In the genomic region with DNA sequence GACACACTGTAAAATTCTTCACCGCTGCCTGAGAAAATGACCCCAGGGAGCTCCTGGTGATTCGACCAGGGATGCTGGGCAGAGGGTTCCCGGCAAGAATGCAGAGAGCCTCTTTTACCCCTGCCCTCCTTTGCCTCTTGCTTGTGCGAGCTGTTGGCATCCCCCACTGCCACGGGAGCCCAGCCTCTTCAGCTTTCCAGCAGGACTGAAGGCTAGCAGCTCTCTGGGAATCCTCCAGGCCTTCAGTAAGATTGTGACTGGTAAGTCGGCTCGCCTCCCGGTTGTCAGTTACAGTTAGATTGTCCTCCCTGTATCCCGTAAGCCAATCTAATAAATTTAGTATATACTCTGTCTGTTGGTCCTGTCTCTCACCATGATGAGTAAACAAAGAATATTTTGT, we compare ENCODE assay signal across 20 mouse cellular contexts. TPM values are rescaled to one million over a fixed set of nuclear protein-coding genes. Genes with fewer than 3 reads are reported as not detected.
"Had no signal": no experiment of that assay in that cellular context is flagged by ENCODE, and none has a peak within 500 bp of the region (broad histone marks: within the 10 kb centered on the region; RNA-seq: fewer than 3 reads in every experiment).

No protein-coding gene starts in this region.

- H3K36me3 ChIP-seq: kidney, embryonic 15.5 days; limb, embryonic 15.5 days; lung, embryonic 15.5 days; stomach, embryonic 15.5 days had no signal

- H3K4me2 ChIP-seq: kidney, embryonic 15.5 days; limb, embryonic 15.5 days; liver, embryonic 11.5 days; lung, embryonic 15.5 days; midbrain, embryonic 11.5 days; stomach, embryonic 15.5 days had no signal

- H3K9me3 ChIP-seq: kidney, embryonic 15.5 days; limb, embryonic 15.5 days; stomach, embryonic 15.5 days had no signal

- DNase-seq: kidney, adult 11 months; kidney, adult 8-10 months; kidney, postnatal 10 days; kidney, postnatal 36 days; liver, postnatal 0 days; lung, postnatal 10 days; lung, postnatal 4 days; midbrain, embryonic 14.5 days; right cerebral cortex, postnatal 25 days; spleen, adult 18-20 months; thymus, postnatal 36 days had no signal

- H3K9ac ChIP-seq: kidney, embryonic 15.5 days; limb, embryonic 15.5 days; liver, embryonic 14.5 days; liver, postnatal 0 days; lung, embryonic 15.5 days; stomach, embryonic 15.5 days had no signal

- H3K4me1 ChIP-seq: kidney, embryonic 15.5 days; limb, embryonic 15.5 days; stomach, embryonic 15.5 days had no signal

- H3K27ac ChIP-seq: kidney, embryonic 15.5 days; limb, embryonic 15.5 days; liver, embryonic 14.5 days; stomach, embryonic 15.5 days had no signal

- H3K27me3 ChIP-seq: lung, embryonic 15.5 days; stomach, embryonic 15.5 days had no signal

- H3K4me3 ChIP-seq: kidney, embryonic 15.5 days; limb, embryonic 15.5 days; lung, embryonic 15.5 days; stomach, embryonic 15.5 days had no signal

RNA-seq across cellular contexts. Expression of a gene that starts 46.5 kb away (rescaled TPM):
- polyA plus RNA-seq: limb, embryonic 11.5 days; neural tube, embryonic 11.5 days had no signal

RNA-seq across cellular contexts. Expression of a gene that starts 58.7 kb away (rescaled TPM):
- polyA plus RNA-seq: limb, embryonic 11.5 days had no signal
